Mouse (Mus musculus) adrenal gland, adult (tissue): ENCODE measurements around the gene Olfr357.

Source experiments
- DNase-seq, 2 experiments: peaks; one replicate each; pipeline ENCODE4 v3.0.0; 2022 to 2023; ENCODE audit warnings: low spot score in 1 of 2; ENCODE audit not compliant: inconsistent age in 2 of 2

The Olfr357 gene

DNA sequence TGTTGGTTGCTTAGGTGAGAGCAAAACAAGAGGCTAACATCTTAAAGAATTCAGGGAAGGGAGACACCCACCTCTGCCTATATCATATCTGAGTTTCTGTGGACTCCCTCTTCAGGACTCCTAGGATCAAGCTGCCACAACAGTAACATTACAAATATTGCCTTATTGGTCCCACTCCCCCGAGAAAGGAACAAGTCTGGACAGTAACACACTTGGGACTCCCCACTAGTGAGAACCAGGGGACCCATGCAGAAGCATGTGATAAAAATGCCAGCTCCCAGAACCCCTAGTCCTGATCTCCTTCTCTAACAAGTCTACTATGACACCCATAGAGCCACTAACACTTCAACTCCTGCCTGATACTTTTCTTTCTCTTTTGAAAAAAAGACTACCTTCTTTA lies at the start of gene Olfr357:
Gene Olfr357 (plus strand): TSS at position 301 of the 400 bp plus-strand sequence.
- no peak for DNase-seq

DNA sequence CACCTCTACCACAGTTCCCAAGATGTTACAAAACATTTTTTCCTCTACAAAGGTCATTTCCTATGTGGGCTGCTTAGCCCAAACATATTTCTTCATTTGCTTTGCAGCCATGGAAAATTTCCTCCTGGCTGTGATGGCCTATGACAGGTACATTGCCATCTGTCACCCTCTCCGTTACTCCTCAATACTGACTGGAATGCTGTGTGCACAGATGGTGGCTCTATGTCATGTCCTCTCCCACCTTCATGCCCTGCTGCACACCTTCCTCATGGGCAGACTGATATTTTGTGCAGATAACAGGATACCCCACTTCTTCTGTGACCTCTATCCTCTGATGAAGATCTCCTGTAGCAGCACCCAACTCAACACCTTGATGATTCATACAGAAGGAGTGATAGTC lies 3.4 kb downstream of the Olfr357 start:
- no peak for DNase-seq

DNA sequence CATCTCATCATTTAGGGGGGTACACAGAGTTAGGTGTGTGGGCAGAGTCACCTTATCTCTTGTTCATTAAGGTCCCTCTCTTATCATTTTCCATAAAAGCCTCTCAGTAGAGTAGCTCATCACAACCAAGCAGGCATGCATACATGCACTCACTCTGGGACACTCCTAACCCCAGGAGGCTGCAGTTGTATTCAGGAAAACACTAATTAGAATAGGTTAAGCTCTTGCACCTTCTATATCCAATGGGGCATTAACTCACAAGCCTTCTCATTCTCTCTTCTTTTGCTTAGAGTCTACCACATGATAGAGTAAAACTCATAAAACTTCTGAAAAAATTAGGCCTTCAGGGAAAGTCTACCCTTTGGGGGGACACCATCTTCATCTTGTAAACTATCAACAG lies 15.6 kb downstream of the Olfr357 start, which contains the start of gene Olfr358:
Gene Olfr358 (minus strand): TSS at position 101 of the 400 bp plus-strand sequence.
- DNase-seq = no peak
